Mouse (Mus musculus): ENCODE measurements around the gene Bmpr1a.

The Bmpr1a gene

GRCm38 (mm10) chr14:34508187-34508840, 5.2 kb upstream of the Bmpr1a start:
- no peak for DNase-seq (ENCODE audit: low read depth, low spot score)

GRCm38 (mm10) chr14:34505309-34505708, 2.2 kb upstream of the Bmpr1a start:
- no peak for DNase-seq (ENCODE audit: low read depth, low spot score)

- DNase-seq (ENCODE audit: low read depth, low spot score) = no peak
These were observed 1.2 kb upstream of the Bmpr1a start for GRCm38 (mm10) chr14:34504377-34504776.

GRCm38 (mm10) chr14:34503759-34504158, 618 bp upstream of the Bmpr1a start:
- no peak for DNase-seq (ENCODE audit: low read depth, low spot score)

- DNase-seq (ENCODE audit: low read depth, low spot score) = peak; percentile 87
These were observed 441 bp downstream of the Bmpr1a start for GRCm38 (mm10) chr14:34502475-34503324.

DNA sequence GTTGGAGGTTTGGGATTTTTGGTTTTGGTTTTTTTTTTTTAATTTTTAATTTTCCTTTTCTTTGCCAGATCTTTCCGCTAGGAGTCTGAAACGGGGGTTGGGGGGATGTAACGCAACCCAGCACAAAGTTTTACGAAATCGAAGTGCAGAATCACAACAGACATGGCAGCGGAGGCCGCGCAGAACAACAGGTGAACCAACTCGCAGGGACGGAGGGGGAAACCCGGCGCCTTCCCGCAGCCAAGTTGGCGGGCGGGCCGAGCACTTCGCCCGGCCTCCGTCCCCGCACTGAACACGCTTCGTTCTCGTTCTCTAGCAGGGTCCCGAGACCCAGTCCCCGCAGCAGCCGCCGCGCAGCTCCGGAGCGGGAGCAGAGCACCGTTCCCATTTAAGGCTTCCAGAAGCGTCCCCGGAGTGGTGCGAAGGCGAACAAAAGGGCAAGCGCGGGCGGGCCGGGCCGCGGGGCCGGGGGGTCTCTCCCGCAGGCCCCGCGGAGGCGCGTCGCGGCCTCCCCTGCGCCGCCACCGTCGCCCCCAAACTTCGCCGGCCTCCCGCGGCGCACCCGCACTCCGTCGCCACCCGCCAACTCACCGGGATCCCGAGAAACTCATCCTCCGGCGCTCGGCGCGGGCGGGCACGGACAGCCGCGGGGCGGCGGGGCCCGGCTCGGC, 1.2 kb downstream of the Bmpr1a start:
- DNase-seq (ENCODE audit: low read depth, low spot score) = no peak

GRCm38 (mm10) chr14:34501447-34501803, 1.7 kb downstream of the Bmpr1a start:
- DNase-seq (ENCODE audit: low read depth, low spot score) = no peak

- no peak for DNase-seq (ENCODE audit: low read depth, low spot score)
These were observed 2.8 kb downstream of the Bmpr1a start for GRCm38 (mm10) chr14:34500309-34500708.

DNA sequence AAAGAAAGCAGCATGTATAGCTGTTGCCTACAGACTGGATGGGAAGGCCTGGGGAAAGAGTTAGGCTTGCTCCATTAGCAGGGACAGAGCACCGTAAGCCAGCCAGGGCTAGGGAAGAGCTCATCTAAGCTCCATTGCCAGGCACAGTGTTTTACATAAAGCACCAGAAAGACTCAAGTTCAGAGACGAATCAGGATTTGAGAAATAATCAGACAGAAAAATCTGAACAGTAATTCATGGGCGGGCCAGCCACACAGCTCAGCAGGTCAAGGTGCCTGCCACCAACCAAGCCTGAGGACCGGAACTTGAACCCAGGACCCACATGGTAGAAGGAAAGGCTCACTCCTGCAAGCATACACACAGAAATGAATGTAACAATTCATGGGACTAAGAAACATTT, 3.5 kb downstream of the Bmpr1a start:
- no peak for DNase-seq (ENCODE audit: low read depth, low spot score)

GRCm38 (mm10) chr14:34497346-34497745, 5.8 kb downstream of the Bmpr1a start:
- DNase-seq (ENCODE audit: low read depth, low spot score) = no peak

- DNase-seq (ENCODE audit: low read depth, low spot score) = no peak
These were observed 9.5 kb downstream of the Bmpr1a start for GRCm38 (mm10) chr14:34493682-34494081.

DNA sequence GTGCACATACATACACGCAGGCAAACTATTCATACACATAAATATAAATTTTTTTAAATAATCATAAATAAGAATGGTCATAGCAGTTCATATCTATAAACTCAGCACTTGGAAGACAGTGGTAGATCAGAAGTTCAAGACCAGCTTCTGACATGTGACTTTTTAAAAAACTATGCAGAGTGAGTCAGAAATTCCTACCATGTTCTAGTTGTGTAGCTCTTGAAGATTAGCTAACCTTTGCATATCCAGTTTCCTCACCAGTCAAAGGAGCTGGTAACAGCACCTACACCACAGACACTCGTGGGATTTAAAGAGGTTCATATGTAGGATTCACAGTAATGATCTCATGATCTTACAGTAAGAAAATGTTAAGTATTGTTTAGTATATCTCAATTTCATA, 10.5 kb downstream of the Bmpr1a start:
- DNase-seq (ENCODE audit: low read depth, low spot score) = no peak

DNA sequence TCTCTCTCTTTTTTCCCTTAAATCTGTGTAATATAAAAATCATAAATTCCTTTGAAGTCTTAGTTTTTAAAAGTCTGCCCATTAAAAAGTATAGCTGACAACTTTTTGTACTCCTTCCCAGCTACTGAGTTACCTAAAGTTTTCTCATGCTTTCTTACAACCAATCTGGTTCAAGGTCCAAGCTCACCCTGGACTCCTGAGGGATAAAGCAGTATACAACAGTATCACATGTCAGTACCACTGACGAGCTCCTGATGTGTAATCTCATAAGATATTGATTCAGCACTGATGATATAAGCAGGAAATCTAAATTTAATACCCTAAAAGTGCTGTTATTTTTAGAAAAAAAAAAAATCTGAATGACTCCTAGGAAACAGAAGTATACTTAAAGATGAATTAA, 12.2 kb downstream of the Bmpr1a start:
- DNase-seq (ENCODE audit: low read depth, low spot score) = no peak

DNA sequence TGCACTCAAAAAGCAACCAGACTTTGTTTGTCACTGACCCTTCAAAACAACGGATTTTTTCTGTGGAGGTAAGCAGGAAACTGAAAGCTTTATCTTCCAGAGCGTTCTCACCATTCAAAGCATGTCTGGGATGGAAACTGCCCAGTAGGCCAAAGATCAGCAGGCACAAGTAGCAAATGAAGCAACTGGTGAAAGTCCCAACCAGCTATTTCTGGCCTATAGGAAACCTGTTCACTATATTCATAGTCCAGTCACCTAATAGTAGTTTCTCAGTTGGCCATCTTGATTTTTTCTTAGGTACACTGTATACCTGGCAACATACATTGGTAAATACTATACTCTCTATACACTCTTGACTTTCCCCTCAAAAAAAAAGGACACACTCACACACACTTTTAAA, 13.2 kb downstream of the Bmpr1a start:
- peak; percentile 40 for DNase-seq (ENCODE audit: low read depth, low spot score)

DNA sequence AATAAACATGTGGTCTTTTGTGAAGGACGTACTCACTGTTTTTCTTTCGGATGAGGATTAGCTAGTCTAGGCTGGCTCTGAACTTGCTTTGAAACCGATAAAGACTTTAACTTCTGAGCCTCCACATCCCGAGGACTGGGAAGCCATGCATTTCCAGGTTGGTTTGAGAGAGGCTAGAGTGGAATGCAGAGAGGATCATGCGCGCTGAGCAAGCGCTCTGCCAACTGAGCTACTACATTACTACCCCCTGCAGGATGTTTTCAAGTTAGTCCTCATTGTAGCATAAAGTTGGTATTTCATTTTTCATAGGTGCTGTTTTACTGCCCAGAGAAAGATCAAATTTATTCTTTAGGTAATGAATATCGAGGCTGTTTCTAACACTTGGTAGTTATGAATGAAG, 17.0 kb downstream of the Bmpr1a start:
- no peak for DNase-seq (ENCODE audit: low read depth, low spot score)

DNA sequence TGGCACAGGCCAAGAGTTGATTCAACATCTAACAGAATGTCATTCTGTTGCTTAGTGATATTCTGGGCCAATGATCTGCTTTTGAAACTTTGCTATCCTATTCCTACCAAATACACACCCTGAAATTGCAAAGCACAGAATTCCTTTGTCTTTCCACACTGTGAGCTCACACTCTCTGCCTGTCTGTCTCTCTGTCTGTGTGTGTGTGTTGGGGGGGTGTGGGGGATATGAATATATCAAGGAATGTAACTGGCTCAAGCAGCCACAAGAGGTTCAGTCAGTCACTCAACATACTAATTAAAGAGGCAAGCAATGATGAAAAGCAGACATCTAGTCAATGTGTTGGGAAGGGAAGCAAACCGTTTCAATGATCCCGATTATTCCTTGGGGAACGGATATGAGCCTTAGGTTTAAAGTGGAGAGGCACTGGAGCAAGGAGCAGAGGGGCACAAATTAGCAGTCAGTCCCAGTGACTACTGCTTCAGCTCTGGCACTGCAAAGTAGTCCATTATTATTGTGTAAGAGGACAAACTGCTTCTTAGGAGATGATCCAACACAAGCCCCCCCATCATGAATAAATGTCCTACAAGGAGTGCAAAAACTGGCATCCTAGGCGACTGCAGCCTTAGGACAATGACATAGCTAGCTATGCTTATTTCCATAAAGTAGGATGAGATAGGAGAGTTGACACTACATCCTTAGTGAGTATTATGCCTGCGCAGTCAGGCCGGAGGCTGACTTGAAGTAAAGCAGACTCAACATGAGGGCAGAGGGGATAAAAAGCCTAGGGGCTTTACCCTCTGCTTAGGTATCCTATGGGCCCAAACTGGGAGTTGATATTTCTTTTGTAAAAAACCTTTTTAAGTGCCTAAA, 19.4 kb downstream of the Bmpr1a start:
- no peak for DNase-seq (ENCODE audit: low read depth, low spot score)

DNA sequence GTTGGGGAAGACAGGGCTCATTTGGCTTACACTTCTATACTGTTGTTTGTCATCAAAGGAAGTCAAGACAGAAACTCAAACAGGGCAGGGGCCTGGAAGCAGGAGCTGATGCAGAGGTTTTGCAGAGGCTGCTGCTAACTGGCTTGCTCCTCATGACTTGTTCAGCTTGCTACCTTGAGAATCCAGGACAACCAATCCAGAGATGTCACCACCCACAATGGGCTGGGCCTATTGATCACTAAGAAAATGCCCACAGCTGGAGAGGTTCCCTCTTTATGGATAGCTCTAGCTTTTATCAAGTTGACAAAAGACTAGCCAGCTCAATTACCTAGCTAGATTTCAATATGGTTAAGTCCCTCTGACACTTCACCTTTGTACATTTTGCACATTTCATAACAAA, 31.6 kb downstream of the Bmpr1a start:
- DNase-seq (ENCODE audit: low read depth, low spot score) = no peak

DNA sequence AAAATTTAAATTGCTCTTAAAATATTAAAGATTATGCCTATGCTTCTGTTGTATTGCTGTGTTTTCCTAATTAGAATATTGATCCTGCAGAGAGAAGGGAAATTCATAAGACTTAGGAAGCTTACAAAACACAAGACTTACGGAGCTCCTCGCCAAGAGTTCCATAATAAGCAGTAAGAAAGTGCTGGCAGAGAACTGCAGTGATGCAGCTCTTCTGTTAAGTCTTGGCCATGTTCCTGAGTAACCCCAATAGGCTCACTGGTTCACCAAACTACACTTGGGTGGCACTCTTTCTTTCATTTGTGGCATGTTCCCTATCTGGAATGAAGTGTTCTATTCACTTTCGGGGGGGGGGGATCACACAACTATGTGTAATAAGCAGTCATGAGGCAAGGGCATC, 36.9 kb downstream of the Bmpr1a start:
- peak; percentile 68 for DNase-seq (ENCODE audit: low read depth, low spot score)

DNA sequence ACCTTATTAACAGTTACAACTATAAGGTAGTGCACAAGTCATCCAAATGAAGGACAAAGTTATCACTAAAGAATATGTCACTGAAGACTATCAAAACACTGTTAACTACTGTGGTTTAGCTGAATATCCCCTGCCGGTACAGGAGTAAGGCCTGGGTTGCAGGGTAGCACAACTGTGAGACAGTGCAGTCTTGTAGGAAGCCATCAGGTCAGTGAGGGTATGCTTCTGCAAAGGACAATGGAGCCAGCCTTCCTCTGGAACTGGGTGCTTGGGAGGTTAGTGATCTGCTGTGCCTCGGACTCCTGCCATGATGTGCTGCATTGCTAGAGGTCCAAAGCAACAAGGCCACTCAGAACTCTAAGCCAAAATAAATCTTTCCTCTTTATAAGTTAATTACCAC, 43.8 kb downstream of the Bmpr1a start:
- no peak for DNase-seq (ENCODE audit: low read depth, low spot score)

GRCm38 (mm10) chr14:34458880-34459279, 44.3 kb downstream of the Bmpr1a start:
- DNase-seq (ENCODE audit: low read depth, low spot score) = peak; percentile 43

DNA sequence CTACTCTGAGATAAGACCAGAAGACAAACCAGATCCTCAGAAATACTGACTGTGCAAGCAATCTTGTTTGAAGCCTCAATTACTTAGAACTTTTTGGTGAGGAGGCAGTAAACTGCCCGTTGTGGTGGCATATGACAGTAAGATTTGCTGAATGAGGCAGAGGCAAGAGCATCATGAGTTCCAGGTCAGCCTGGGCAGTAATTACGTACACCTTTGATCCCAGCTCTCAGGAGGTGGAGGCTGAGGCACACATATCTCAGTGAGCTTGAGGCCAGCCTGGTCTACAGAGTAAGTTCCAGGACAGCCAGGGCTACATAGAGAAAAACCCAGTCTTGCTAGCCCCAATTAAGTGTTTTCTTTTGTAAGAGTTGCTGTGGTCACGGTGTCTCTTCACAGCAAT, 48.9 kb downstream of the Bmpr1a start:
- DNase-seq (ENCODE audit: low read depth, low spot score) = no peak

DNA sequence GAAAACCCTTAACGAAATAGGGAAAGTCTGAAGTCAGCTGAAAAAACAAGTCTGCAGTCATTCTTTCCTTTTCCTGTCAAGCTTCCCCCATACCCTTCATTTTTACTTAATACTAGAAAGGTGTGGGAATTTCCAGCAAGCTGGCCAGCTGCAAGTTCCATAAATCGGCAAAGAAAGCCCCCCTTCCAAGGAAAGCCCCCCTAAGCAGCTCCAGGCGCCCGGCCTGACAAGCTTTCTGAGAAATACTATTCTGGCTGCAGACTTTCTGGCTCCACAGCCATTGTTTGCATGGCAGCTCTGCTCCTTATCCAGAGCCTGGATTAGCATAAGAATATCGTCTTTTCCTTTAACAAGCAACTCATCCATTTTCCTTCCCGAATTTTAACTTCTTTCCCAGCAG, 49.5 kb downstream of the Bmpr1a start:
- no peak for DNase-seq (ENCODE audit: low read depth, low spot score)
